Mouse (Mus musculus) hematopoietic stem cell, adult 5-6 weeks (primary cell): ENCODE results near the gene Itpr1. TPM values are rescaled to one million over a fixed set of nuclear protein-coding genes. Genes with fewer than 3 reads are reported as not detected.

ENCODE experiments used
- ATAC-seq, 2 experiments: fragments of 125-278 bp in 1 of 2; replicated peaks in 1 of 2; 2 replicates each; pipeline ENCODE4 v1.8.0; 2016 to 2017; ENCODE audit warnings: inconsistent platforms in 2 of 2, mild to moderate bottlenecking in 2 of 2, moderate number of reproducible peaks in 2 of 2, low read depth in 1 of 2, moderate TSS enrichment in 1 of 2; ENCODE audit not compliant: low FRiP score in 2 of 2, poor library complexity in 2 of 2, severe bottlenecking in 2 of 2, insufficient read depth in 1 of 2, low TSS enrichment in 1 of 2
- total RNA-seq: library from RNA; stranded (forward); fragments of 172-1452, 232-1000 nt; gene quantifications from 2 replicates; pipeline ENCODE4 v1.2.3, GENCODE M21; 2017

Itpr1 gene
- total RNA-seq, 1 experiment from 2014 or later: 82.5 TPM

DNA sequence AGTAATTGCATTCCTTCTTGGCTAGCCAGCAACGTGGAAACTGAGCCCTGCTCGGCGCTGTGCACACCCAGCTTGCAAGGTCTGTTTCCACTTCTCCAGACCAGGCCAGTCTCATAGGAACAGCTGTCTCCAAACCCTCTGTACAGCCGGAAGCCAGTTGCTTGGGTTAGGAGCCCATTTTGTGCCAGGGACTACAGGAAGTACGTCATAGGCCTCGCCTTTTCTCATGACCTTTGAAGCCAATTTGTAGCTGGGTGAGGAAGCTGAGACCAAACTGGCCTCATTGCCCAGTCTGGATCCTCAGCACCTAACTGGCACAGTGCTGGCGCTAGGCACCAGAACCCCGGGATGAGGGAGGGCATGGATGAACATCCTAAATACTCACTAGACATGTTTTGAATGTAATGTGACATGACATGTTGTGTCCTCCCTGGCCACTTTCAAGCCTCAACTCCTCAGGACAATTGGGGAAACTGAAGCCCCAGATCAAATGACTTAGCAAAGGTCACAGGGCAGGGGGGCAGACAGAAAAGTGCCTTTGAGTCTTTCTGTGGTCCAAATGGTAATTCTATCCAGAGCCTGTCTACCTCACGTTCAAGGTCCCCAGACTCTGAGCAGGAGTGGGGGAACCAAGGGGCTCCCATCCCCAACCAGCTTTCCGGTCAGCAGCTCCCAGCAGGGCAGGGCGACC is 357.6 kb downstream of the Itpr1 start:
- ATAC-seq: no peak

DNA sequence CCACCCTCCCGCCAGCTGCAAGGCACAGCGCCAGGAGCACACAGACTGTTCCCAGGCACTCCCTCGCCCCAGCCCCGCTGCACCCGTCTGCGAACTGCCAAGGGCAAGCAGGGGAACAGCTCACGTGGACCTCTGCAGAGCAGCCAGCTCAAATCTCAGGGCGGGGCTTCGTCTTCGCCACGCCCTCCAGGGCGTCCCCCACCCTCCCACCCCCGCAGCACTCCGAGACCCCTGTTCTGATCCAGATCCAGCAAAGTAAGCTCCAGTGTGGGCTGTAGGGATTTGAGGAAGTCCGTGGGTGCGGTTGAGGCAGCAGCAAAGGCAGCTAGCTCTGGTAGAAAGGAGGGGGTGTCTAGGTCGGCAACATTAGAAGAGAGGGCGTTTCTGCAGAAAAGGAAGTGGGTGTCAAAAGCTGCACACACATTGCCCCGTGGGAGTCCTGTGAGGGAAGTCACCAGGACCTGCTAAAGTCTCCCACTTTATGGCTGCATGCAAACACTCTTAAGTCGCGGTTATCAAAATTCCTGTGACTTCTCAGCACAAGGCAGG is 358.2 kb downstream of the Itpr1 start:
- peak; percentile 88 to 93 for ATAC-seq

DNA sequence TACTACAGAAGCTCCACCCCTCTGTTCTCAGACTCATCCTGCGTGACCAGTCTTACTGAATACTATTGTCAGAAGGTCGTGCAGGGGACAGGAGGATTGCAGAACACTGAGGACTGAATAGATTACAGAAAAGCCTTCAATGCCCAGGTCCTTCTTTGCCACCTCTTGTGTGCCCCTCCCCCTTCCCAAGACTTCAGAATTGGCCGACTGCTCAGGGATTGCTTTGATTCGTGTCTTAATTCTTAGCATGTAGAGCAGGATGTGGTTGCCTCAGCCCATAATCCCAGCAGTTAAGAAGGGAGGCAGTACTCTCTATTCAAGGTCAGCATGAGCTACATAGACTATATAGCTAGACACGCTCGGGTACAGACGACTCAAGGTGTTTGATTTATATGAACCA is 359.8 kb downstream of the Itpr1 start:
- ATAC-seq: no peak

DNA sequence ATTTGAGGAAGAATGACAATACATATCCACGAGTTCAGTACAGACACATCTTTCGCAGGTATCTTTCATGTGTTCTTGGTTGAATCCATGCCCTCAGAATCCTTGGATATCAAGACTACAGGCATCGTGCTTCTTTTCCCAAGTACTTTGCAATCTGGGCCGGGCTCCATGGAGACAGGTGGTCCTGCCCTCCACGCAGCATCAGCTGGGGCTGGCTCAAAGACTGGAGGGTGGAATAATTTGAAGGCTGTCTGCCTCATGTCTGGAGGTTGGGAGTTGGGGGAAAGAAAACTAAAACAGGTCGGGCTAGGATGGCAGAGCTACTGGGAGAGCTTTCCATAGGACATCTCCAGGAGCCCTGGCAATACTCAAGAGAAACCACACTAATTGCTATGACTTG is 364.2 kb downstream of the Itpr1 start:
- no peak for ATAC-seq

DNA sequence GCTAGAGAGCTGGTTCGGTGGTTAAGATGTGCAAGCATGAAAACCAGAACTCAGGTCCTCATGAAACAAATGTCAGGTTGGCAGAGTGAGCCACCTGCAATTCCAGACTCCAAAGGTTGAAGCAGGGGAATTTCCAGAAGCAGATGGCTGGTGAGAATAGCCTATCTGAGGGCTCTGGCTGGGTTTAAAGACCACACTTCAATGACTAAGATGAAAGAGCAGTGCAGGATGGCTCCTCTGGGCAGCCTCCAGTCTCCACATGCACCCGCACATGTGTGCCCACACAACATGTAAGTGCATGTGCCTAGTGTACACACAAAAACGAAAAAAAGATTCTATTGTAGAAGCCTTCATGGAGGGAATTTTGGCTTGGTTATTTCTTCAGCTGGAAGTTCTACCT is 375.5 kb downstream of the Itpr1 start:
- ATAC-seq: no peak

DNA sequence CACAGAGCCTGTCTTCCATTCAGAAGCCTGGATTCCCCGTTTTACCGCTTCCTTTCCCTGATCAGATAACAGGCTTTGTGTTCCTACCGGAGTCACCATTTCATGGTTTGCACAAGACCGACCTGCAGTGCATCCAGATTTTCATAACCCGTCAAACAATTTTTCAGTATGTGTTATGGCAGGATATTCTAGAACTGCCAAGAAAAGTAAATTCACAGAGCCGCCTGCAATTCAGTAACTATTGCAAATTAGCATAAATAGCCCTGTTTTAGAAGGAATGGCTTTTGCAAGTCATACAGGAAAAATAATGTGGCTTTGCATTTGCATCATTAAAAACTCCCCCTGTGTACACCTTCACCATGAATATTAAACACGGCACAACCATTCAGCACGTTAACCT is 379.3 kb downstream of the Itpr1 start:
- no peak for ATAC-seq

DNA sequence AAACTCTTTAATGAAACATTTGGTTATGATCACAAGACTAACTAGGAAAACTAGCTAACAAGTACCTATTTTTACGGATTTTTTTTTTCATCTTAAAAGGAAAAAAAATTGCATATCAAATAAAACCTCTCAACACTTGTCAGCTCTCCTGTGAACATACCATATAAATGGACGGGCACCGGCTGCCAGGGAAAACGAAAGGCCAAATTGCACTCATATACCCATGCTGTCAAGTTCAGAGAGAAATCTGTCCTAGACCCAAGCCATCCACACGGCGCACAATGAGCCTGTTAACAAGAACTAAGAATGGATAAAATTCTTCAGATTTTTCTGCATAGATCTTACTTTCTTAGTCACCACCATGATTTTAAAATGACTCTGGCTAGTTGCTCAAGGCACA is 379.7 kb downstream of the Itpr1 start:
- no peak for ATAC-seq

DNA sequence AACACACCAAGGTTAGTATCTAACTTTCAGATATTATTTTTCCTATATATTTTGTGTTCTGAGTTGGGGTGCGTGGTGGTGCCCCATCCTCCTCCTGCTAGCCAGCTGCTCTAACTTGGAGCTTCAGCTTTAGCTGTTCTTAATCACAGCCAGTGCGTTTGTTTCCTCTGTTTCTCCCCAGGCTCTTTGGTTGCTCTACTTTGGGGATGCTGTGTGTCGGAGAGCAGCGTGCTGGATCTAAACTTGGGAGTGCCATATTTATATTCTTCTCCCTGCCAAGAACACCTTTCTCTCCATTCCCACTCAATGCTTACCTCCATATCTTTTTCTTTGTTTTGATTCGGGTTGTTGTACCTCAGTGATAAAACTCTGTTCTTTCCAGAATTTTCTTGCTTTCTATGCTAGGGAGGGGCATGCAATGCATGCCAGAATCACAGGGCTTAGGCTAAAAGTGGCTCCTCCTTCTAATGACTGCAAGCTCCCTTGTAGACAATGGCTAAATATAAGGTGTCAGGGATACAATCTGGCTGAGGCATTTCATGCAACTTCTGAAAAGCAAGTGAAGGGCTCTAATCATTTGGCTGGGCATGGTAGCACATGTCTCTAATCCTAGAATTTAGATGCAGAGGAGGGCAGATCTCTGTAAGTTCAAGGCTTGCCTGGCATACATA is 381.4 kb downstream of the Itpr1 start:
- no peak for ATAC-seq

DNA sequence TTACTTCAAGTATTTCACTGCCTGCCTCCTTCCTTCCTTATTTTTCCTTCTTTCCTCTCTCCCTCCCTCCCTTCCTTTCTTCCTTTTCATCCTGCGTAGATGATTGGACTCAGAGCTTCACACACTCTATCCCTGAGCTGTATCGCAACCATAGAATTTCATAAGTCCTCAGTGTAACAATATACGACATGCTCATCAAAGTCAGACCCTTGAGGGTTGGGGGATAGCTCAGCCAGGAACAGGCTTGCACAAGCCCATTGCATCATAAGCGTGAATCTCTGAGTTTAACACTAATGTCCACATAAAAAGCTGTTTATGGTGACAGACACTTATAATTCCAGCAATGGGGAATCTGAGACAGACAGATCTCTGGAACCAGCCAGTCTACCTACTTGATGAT is 385.8 kb downstream of the Itpr1 start:
- peak in 1 of 2 experiments; percentile 53; a peak in 1 of 4 replicates for ATAC-seq

DNA sequence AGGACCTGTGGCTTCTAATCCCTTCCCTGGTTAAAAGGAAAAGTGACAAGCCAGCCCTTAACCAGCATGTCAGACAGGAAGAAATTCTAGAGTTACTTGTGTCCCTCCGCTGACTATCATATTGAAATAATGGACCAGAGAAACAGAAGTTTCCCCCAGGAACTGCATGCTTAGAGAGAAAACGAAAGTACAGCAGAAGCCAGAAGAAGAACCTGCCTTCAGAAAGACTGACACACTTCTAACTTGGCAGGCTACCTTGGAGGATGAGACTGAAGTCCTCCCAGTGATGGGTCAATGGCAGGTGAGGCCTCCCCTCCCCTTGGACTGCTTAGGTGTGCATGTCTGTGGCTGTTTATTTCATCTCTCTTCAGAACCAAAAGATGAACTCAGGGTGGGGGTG is 386.4 kb downstream of the Itpr1 start:
- peak in 1 of 2 experiments; percentile 42; a peak in 1 of 4 replicates for ATAC-seq

Other genes starting within 250 kb of the Itpr1 start
- gene Setmar, start 148.1 kb upstream of the Itpr1 start, total RNA-seq: 3.7 and 5.1 TPM in 2 replicates
- 8.8 and 13.6 TPM in 2 replicates for gene Sumf1, start 27.5 kb upstream of the Itpr1 start, total RNA-seq